Mouse (Mus musculus) left cerebral cortex, adult 9 months (tissue): ENCODE results near the gene Rgs10.

Source experiments
- DNase-seq, 2 experiments: peaks; one replicate each; pipeline ENCODE4 v3.0.0; 2022; ENCODE audit warnings: low spot score in 2 of 2

Rgs10 gene

DNA sequence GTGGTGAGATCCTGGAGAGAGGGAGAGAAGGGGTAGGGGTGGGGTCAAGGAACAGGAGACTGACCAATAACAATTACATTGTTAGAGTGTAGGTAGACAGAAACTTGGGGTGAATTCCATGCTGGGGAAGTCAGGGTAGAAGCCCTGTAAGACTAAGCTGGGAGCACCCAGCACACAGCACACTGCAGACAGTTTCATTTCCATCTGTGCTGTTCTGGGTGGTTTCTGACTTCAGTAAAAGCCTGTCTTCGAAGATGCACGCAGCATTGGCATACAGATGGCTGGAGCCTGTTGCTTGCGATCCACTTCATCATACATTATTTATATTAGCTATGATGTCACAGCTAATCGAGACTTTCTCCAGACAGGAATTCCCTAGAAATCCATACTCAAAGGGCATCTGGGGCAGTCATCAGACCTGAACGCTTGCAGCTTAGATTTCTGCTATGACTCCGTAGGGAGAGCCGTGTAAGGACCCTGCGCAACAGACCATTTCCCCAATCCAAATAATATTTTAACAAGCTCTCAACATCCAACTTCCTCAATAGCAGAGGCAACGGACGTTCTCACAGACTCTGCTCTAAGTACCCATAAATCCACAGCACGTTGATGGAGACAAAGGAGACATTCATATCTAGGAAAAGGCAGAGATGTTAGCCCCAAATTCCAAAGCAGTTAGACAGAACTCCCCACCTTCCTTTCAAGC is 7.7 kb downstream of the Rgs10 start:
- no peak for DNase-seq

- DNase-seq, result no peak
These were observed 10.3 kb downstream of the Rgs10 start for GRCm38 (mm10) chr7:128408265-128408664.

DNA sequence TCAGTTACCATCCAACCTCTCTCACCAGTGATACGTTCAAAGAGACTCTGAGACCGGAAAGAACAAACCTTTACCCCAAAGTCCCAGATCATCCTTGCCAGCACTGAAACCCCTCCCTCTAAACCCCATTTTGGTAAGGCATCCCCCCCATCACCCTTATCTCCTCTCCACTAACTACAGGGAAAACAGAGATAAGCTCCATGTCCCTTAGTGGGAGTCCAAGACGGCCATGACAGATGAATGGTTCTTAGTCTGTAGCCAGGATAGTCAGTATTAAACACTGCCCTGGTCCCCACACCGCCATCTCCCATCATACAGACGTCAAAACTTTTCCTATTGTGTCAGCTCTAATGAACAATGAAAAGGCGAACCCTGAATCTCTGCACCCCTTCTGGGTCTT is 14.6 kb downstream of the Rgs10 start:
- no peak for DNase-seq

GRCm38 (mm10) chr7:128403586-128403985 is 15.0 kb downstream of the Rgs10 start:
- DNase-seq, result no peak

DNA sequence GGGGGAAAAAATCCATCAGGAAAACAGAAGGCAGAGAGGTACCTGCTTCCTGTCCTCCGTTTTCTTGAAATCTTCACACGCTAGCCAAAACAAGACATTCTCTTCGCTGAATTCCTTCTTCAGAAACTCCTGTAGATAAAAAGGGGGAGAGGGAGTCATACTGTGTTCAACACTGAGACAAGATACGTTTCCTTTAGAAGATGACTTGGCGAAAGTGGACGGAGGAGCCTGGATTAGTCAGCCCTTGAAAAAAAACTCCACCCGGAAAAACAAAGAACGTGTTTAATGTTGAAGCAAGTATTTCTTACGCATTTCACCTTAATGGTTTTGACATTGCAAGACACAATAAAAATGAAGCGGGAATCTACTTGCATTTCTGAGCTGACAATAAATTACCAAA is 15.4 kb downstream of the Rgs10 start:
- no peak for DNase-seq

DNA sequence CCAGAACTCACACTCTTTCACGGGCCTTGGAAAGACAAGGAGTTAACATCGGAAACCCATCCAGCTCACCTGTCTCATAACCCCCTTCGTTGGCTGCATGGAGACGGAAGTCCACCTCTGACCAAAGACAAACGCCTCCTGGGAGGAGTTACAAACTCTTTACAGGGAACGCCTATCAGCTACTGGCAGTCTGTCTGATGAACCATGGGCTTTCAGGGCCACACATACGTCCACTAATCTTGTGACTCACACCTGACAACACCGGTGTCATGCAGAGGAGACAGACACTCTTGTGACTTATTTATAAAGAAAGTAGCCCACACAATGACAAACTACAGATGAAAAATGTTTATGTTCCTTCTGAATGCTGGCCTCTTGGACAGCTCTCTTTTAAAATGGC is 16.0 kb downstream of the Rgs10 start:
- no peak for DNase-seq

DNA sequence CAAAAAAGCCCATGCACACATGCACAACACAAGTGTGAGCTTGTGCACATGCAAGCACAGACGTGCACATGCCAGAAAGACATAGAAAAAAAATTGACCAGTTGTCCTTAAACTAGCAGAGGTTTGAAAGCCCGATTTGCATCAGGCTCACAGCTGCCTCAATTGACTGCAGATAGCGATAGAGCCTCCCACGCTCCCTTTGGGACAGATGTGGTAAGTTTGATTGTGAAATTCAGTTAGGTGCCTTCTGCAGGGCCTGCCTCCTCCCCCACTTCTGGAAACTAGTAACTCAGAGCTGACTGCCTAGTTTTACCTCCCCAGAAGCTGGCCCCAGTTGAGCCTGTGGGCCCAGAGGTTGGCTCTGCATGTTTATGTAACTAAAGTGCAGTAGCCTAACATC is 19.9 kb downstream of the Rgs10 start:
- DNase-seq, result no peak

DNA sequence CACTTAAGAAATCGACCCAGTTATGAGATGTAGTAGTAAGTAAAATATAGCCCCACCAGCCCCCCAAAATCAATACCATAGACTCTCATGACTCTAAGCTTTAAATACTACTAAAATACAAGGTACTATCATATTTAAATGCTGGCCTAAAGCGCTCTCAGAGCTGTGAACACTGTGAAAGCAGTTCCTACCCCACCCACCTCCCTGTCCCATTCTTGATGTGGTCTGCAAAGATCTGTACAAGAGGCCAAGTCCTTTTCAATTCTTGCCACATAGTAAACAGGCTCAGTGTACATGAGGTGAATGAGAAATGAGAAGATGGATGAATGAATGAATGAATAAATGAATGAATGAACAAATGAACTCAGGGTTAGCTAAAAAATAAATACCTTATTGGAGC is 21.5 kb downstream of the Rgs10 start:
- DNase-seq, result no peak

GRCm38 (mm10) chr7:128393756-128394155 is 24.8 kb downstream of the Rgs10 start:
- DNase-seq, result no peak

DNA sequence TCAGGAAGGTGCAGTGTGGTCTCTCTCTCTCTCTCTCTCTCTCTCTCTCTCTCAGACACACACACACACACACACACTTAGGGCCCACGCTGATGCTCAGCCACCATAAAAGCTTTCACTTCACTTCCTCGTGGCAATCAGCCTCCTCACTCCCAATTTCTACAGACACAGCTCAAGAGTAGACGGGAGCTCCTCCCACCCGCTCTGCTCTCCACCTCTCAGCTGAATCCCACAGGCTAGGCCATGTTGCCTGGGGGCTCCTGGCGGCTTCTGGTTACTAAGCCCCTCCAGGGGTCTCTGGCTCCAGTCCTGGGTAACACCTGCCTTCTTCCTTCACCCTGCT is 25.6 kb downstream of the Rgs10 start:
- DNase-seq, result no peak

- peak; percentile 18 to 45 for DNase-seq
These were observed 26.2 kb downstream of the Rgs10 start for GRCm38 (mm10) chr7:128392071-128392971.

GRCm38 (mm10) chr7:128391267-128392057 is 27.1 kb downstream of the Rgs10 start:
- no peak for DNase-seq

DNA sequence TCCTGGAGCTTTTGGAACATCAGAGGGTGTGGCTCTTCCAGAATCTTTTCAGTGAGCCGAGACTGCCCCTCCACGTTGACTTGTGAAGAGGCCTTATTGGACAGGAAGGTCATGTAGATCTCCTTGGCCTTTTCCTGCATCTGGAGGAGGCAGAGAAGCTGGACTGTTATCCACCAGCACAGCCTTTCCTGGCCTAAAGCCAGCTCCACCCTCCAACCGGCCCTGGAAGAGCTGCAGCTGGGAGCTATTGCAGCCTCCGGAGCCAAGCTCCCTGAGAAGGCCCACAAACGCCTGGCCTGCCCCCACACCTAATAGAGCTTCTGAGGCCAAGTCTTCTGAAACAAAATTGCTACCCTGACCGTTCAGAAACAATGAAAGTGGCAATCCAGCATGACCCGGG is 29.6 kb downstream of the Rgs10 start:
- no peak for DNase-seq

GRCm38 (mm10) chr7:128383726-128384463 is 34.7 kb downstream of the Rgs10 start:
- DNase-seq, result no peak

- DNase-seq, result no peak
These were observed 35.3 kb downstream of the Rgs10 start for GRCm38 (mm10) chr7:128383189-128383725.

- no peak for DNase-seq
These were observed 36.1 kb downstream of the Rgs10 start for GRCm38 (mm10) chr7:128382527-128382860.

DNA sequence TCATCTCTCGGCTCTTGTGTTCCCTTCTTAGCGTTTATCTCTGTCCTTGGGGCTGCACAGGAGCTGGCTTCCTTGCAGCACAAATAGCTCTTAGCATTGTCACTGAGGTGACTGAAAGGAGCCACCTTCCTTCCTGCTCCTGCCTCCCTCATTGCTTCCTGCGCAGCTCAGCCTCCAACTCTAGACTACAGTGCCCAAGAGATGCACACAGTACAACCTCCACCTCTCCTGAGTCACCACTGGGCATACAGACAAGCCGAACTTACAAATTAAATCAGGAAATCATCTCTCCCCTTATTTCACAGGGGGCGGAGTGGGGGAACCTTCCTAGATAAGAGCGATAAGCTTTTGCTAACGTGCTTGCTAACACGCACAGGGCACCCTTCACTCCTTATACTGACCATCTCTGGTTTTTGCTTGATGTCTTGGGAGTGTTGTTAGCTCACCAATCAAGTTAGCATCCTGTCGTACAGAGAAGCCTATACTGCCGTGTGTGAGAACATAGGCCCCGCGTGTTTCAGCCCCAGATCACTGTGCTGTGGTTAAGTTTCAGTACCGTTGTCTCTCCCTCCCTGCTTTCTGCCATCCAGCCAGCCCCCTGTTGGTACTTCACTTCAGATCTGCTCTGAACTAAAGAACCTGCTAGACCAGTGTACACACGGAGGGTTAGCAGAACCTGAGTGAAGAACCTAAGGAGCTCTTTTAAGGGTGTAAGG is 36.6 kb downstream of the Rgs10 start:
- DNase-seq, result no peak

GRCm38 (mm10) chr7:128381001-128381400 is 37.6 kb downstream of the Rgs10 start:
- no peak for DNase-seq

- no peak for DNase-seq
These were observed 39.3 kb downstream of the Rgs10 start for GRCm38 (mm10) chr7:128379162-128379805.

GRCm38 (mm10) chr7:128376206-128376701 is 42.3 kb downstream of the Rgs10 start:
- DNase-seq, result no peak
